Mouse (Mus musculus): Measurements from ENCODE around the gene Zfp931.
"Not testable (repeated sequence)": the region's sequence is repeated elsewhere in the genome, so short reads cannot be mapped to it uniquely, and the experiment has no call there.

Gene Zfp931

GRCm38 (mm10) chr2:178078166-178078717 is at the start of gene Zfp931:
TSS of gene Zfp931 (minus strand) at chr2:178078476.
- DNase-seq (ENCODE audit: low spot score): not testable (repeated sequence)

DNA sequence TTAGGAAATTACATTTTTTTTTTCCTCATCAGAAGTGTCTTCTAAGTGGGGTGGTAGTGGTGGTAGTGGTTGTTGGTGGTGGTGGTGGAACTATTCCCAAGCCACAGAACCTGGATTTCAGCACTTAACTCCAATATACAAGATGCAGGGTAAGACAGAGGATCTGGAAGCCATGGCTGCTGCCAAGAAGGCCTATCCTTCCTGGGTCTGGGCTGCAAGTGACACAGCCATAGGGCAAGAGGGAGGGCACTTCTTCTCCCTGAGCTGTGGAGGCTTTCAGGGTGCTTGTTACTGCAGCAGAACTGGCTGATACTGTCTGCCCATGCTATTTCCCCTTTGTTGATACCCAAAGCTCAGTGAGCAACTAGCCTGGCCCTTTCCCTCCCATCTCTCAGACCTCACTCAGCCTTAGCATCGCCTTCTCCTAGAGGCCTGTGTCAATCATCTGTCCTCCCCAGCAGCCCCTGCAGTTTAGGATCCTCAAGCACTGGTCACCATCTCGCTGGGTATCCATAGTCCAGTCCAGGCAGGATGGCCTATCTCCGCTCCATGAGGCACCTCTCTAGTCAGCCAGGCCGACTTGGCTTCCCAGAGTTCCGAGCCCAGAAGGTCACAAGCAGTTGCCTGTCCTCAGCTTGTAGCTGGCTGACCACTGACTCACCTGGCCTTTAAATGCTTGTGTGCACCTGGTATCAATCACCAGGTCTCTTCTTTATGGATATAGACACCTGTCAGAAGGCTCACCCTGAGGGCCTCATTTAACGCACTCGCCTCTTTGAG is 48.0 kb upstream of the Zfp931 start:
- DNase-seq (ENCODE audit: low spot score): no peak

DNA sequence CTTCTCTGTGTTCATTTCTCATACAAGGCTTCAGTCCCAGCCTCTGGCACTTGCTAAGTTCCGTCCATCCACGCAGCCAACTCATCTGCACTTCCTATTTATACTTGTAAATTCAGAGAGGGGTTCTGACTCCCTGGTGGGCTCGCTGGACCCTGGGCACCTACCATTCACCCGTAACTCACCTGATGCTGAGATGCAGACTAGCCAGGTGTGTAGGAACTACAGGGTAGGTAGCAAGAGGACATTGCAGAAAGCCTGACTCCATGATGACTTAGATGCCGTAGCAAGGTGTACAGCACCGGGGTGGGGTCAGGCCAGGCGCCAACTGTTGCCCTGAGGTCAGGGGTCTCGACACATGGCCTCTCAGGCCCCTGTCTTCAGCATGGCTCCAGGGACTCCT is 47.2 kb upstream of the Zfp931 start:
- DNase-seq (ENCODE audit: low spot score): no peak

- no peak for DNase-seq (ENCODE audit: low spot score)
Measured at GRCm38 (mm10) chr2:178123466-178123865, 45.2 kb upstream of the Zfp931 start.

DNA sequence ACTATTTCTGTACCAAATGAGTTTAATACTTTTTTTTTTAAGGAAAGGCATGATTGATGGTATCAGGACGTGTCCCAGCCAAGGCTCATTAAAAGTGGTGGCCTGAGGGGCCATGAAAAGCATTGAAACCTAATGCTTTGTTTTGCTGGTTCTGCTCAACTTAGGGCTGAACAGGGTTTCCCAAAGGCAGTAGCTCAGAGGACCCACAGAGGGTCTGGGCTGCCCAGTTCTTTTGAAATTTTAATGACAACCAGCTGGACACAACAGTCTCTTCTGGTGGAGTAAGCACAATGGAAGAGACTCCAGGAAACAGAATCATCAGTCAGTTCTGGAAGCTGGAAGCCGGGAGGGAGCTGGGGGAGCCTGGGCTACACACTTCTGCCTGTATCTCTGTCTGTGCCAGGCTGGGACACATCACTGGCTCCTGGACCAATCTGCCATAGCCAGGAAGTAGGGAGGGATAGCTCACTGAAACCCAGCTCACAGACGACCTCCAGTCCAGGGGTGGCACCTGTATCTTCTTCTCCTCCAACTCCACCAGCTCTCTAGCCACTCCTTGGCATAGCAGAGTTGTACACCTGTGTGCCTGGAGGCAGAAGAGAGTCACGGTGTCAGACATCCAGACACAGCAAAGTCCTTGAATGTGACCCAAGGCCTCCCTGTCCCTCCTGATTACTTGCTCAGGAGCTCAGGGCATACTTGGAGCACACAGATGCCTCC is 43.8 kb upstream of the Zfp931 start:
- no peak for DNase-seq (ENCODE audit: low spot score)

GRCm38 (mm10) chr2:178121375-178121688 is 43.1 kb upstream of the Zfp931 start:
- no peak for DNase-seq (ENCODE audit: low spot score)

DNA sequence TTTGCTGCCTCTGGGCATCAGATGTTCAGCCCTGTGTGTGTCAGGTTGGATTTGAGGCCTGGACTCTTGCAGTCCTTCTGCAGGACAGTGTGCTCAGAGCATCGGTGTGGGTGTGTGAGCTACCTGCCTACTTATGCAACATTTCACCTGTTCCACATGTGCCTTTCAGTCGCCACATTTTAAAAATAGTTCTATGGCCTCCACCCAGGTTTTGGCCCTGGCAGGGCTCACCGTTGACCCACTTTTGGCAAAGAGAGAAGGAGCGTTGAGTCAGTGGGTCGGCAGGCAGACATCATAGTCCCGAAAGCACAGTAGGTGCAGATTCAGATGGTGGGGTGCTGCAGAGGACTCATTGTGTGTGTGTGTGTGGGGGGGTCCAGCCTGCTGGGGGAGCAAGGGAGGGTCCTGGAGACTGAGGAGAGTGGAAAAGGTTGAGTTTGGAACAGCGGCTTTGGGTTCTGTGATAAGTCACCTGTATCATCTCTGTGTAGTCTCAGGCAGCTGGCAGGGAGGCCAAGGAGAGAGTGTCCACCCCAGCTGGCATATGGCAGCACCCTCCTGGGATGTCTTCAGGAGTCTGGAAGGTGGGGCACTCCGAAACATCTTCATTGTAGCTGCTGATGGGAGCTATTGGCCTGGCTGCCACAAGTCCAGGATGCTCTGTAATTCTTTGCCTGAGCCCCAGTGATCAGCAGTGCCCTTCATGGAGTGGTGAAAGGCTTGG is 42.5 kb upstream of the Zfp931 start:
- no peak for DNase-seq (ENCODE audit: low spot score)

DNA sequence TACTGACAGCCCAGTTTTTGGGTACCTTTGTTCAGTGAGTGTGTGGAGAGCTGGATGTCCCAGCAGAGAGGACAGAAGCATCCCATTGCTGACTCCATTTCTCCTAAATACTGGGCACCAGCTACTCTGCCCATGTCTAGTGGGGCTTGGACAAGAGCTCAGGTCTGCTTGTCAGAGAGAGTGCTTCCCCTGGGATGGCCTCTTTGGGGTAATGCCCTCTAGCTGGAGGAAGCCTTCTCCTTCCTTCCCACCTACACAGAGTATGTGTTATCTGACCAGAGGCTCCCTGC is 42.0 kb upstream of the Zfp931 start:
- no peak for DNase-seq (ENCODE audit: low spot score)

DNA sequence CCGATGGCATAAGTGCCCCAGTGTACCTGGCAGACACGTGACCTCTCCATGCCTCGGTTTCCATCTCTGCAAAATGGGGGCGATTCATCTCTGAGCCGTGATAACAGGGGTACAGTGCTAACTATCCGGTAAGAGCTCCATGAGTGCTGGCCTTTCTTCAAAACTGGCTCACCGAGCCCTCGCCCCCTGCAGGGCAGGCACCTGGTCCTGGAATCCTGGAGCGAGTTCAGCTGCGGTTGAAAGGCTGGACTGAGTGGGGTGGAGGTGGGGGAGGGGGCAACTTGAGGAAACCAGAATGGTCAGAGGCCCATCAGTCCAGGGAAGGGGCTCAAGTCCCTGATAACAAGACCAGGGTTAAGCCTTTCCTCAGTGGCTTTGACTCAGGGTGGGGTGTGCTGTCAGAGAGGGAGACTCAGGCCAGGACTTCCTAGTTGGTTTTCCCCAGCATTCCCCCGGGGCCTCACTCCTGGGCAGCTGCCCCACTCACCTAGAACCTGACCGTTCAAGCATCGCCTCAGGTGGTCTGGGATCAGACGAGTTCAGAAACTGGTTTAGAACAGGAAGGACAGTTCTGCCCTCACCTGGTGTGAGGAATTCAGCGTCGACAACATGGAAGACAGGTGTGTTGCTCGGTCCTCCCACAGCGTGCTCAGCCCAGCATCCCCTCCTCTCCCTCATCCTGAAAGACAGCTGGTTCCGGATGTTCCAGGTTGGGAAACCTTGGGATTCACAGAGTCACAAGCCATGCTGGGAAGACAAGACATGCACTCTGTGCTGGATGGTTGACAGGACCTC is 41.5 kb upstream of the Zfp931 start:
- no peak for DNase-seq (ENCODE audit: low spot score)

GRCm38 (mm10) chr2:178118801-178119560 is 40.7 kb upstream of the Zfp931 start, which contains the start of gene Phactr3:
TSS of gene Phactr3 (plus strand) at chr2:178118975.
- no peak for DNase-seq (ENCODE audit: low spot score)

GRCm38 (mm10) chr2:178117946-178118345 is 39.7 kb upstream of the Zfp931 start:
- peak; percentile 25 for DNase-seq (ENCODE audit: low spot score)

- peak; percentile 20 for DNase-seq (ENCODE audit: low spot score)
Measured at GRCm38 (mm10) chr2:178101957-178102356, 23.7 kb upstream of the Zfp931 start.

DNA sequence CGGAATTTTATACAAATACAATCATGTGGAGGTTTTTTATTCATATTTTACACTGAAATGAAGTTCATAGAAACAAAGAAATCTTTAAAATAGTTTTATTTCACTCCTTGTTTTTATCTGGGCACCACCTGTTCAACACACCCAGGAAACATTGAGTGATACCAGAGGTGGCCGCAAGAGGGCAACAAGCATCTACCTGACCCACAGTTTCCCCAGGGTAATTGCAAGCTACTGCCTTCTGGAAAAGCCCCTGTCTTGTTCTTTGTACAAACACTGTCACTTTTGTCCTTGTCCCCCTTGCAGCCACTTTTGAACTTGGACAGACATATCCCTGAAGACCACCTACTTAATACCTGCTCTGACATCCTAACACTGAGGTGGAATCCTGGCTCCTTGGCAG is 19.7 kb upstream of the Zfp931 start:
- DNase-seq (ENCODE audit: low spot score): peak; percentile 22

DNA sequence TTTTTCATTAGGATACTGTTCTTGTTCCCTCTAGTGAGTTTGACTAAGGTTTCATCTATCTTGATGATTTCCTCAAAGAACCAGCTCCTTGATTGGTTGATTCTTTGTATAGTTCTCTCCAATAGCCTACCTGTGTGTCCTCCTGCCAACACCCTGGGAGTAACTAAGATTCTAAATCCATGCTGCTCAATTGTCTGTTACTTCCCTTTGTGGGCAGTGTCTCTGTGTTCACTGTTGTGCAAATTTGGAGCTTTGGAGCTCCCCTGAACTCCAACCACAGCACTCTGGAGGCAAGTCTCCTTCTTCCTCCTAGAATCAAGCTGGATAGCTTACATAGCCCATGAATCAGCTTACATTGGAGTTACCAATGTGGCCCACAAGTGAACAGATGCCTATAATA is 11.3 kb upstream of the Zfp931 start:
- no peak for DNase-seq (ENCODE audit: low spot score)

GRCm38 (mm10) chr2:178058195-178058594 is 20.1 kb downstream of the Zfp931 start:
- no peak for DNase-seq (ENCODE audit: low spot score)

DNA sequence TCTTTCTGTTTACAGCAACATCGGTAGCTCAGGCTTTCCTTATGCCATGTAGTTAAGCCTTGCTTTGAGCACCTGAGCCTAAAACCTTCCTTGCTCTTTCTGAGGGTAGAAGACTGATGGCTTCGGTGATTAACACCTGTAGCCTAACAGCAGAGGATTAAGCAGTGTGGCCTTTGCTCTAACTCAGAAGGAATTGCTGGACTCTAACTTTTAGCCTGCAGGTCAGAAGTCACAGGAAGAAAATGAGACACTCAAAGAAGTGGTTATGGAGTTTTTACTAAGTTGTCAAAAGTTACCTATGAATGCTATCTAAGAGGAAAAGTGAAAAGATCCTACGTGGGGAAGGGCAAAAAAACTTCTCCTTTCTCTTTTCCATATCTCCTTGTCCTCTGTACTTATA is 50.7 kb downstream of the Zfp931 start:
- not testable (repeated sequence) for DNase-seq (ENCODE audit: low spot score)

DNA sequence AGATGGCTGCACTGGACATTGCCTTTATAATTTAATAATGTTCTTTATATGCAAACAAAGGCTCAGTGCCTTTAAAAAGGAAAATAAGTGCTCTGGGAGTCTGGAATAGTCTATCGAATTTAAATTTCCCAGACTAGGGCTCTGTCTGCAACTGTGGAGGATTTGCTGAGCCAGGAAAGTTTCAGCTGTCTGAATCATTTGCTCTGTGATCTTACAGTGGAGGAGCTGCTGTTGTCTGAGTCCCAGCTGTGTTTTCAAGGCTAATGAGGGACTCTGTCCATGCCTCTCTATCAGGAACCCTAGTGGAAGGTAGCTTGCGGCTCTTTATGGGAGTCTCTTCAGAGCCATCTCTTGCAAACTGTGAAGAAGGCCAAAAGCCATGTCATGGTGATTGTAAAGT is 54.4 kb downstream of the Zfp931 start:
- not testable (repeated sequence) for DNase-seq (ENCODE audit: low spot score)

- peak; percentile 47 for DNase-seq (ENCODE audit: low spot score)
Measured at GRCm38 (mm10) chr2:178023011-178023611, 55.2 kb downstream of the Zfp931 start, which contains the start of gene Zfp971. TSS of gene Zfp971 (plus strand) at chr2:178023284.

GRCm38 (mm10) chr2:178020773-178021172 is 57.5 kb downstream of the Zfp931 start:
- not testable (repeated sequence) for DNase-seq (ENCODE audit: low spot score)

DNA sequence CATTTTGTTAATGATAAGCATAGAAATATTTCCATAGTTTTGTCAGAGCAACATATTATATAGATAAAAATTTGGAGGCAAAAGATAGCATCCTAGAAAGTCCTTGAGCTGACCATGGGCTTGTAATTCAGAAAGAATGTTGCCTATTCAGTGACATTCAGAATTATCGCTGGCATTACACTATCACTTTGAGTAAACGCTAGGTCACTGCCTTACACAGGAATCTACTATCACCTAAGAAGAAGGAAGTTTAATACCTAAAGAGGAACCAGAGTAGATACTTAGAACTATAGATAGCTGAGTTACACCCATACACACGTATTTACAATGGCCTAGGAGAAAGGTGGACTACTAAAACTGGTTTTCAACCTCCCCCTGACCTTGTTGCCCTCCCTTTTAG is 58.8 kb downstream of the Zfp931 start:
- DNase-seq (ENCODE audit: low spot score): not testable (repeated sequence)
